Mouse (Mus musculus) ES-E14 (cell line): Measurements from ENCODE around the gene Ccdc51. TPM values are rescaled to one million over a fixed set of nuclear protein-coding genes. Genes with fewer than 3 reads are reported as not detected.

Experiments
- DNase-seq: peaks from one replicate; pipeline ENCODE4 v3.0.0-alpha.2; 2013; ENCODE audit warnings: low read depth, low spot score
- H3K27ac ChIP-seq: 2 replicates; pipeline ENCODE4 v1.5.1; 2012; ENCODE audit warnings: low read depth, mild to moderate bottlenecking, low read length, moderate library complexity, mixed read lengths; ENCODE audit not compliant: poor library complexity, insufficient read depth, severe bottlenecking
- H3K36me3 ChIP-seq: 2 replicates; pipeline ENCODE4 v1.6.1; 2012; ENCODE audit warnings: mild to moderate bottlenecking, low read length, moderate library complexity, mixed read lengths; ENCODE audit not compliant: control insufficient read depth, poor library complexity, insufficient read depth, severe bottlenecking
- H3K4me1 ChIP-seq, 2 experiments: fragments of 150-350 bp in 1 of 2; sonication (generic) in 1 of 2; 2 replicates each; pipeline ENCODE4 v1.6.1; 2012; ENCODE audit warnings: low read length in 2 of 2, mild to moderate bottlenecking in 1 of 2, mixed read lengths in 1 of 2; ENCODE audit not compliant: control insufficient read depth in 2 of 2, insufficient read depth in 2 of 2, poor library complexity in 1 of 2
- H3K4me3 ChIP-seq, 2 experiments: fragments of 150-350 bp in 1 of 2; sonication (generic) in 1 of 2; 2 replicates each; pipeline ENCODE4 v1.5.1; 2012; ENCODE audit warnings: low read length in 2 of 2, low read depth in 1 of 2, mild to moderate bottlenecking in 1 of 2, mixed read lengths in 1 of 2; ENCODE audit not compliant: insufficient read depth in 1 of 2, poor library complexity in 1 of 2, severe bottlenecking in 1 of 2
- H3K9ac ChIP-seq: 2 replicates; pipeline ENCODE4 v1.6.1; 2012; ENCODE audit warnings: low read depth, mild to moderate bottlenecking, low read length, mixed read lengths; ENCODE audit not compliant: poor library complexity, insufficient read depth, severe bottlenecking
- H3K9me3 ChIP-seq: fragments of 150-350 bp; sonication (generic); 2 replicates; pipeline ENCODE4 v1.6.1; 2012; ENCODE audit warnings: low read depth, mild to moderate bottlenecking, low read length; ENCODE audit not compliant: control insufficient read depth, insufficient read depth
- CHD2 ChIP-seq: IDR thresholded peaks from 2 replicates; pipeline ENCODE4 v1.6.1; 2014; ENCODE audit warnings: mild to moderate bottlenecking, low read depth, low read length, inconsistent platforms
- HCFC1 ChIP-seq: IDR thresholded peaks from 2 replicates; pipeline ENCODE4 v1.6.1; 2012; ENCODE audit warnings: low read length, inconsistent platforms, borderline replicate concordance; ENCODE audit not compliant: insufficient read depth
- MAFK ChIP-seq: IDR thresholded peaks from 2 replicates; pipeline ENCODE4 v1.6.1; 2014; ENCODE audit warnings: mild to moderate bottlenecking, low read depth, low read length, inconsistent platforms; ENCODE audit not compliant: insufficient read depth
- ZC3H11A ChIP-seq: IDR thresholded peaks from 2 replicates; pipeline ENCODE4 v1.6.1; 2012; ENCODE audit warnings: low read depth, mild to moderate bottlenecking, inconsistent platforms, low read length, borderline replicate concordance
- ZNF384 ChIP-seq: IDR thresholded peaks from 2 replicates; pipeline ENCODE4 v1.6.1; 2012; ENCODE audit warnings: low read depth, low read length, inconsistent platforms
- in situ Hi-C, 2 experiments: fragments of 600-800 bp; cut with MboI; formaldehyde crosslinking; loops; one replicate each; pipeline ENCODE4 v1.15.1; 2025; ENCODE audit warnings: low sequenced_read_pairs in 2 of 2, inconsistent platforms in 1 of 2; ENCODE audit not compliant: unreplicated experiment in 2 of 2
- total RNA-seq: library from RNA; depleted of rRNA; stranded (reverse); fragments of 300-350 nt; gene quantifications from 2 replicates; pipeline ENCODE4 v1.2.3, GENCODE M21; 2012; rRNA removed

The Ccdc51 gene
- 7.7 and 11.8 TPM in 2 replicates for total RNA-seq

DNA sequence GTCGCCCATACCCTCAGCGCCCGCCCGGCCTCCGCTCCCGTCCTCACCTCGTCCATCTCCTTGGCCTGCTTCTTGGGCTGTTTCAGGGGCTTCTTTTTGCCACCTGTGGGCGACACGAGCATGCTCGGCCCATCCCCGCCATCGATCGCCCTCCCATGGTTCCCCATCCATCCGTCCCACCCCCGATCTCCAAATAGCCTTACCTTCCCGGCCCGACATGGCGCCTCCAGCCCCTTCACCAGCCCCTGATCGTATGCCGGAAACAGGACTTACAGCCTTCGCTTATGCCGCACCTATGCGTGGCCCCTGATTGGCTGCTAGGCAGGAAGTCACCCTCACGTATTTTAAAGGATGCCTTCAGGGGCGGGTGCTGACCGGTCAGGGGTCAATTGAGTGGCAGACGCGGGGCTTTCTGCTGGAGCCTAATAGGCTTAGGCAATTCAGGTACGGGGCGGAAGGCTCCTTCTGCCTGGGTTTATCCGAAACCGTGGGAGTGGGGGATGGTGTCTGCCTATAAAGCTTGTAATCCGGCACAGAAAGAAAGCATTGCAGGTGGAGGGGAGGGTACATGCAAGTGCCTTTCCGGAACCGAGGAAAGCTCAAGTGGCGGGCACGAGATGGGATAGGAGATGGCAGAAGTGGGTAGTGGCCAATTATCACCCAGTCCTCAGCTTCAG is at the start of gene Ccdc51, which contains the start of gene Tma7:
Gene Ccdc51 (plus strand): TSS at position 370 of the 677 bp plus-strand sequence.
Gene Tma7 (minus strand): TSS at position 464 of the 677 bp plus-strand sequence.
- H3K9ac ChIP-seq = peak within 1 kb of the TSS; percentile 99
- no peak for TF ChIP-seq HCFC1
- TF ChIP-seq ZNF384 = no peak
- no peak for TF ChIP-seq MAFK
- TF ChIP-seq CHD2 = no peak
- no peak for TF ChIP-seq ZC3H11A
- H3K27ac ChIP-seq = peak within 1 kb of the TSS; percentile 70
- in situ Hi-C loops = no loop called here
- peak within 1 kb of the TSS; percentile 67 to 94 for H3K4me3 ChIP-seq
- peaks cover 5% of the 10 kb centered on the region for H3K36me3 ChIP-seq
- DNase-seq = peak; percentile 86
- peaks cover 0 to 11% of the 10 kb centered on the region in 2 experiments; a peak in 1 of 4 replicates for H3K4me1 ChIP-seq
- no peaks in the 10 kb centered on the region for H3K9me3 ChIP-seq

GRCm38 (mm10) chr9:109038086-109038895 is 44.0 kb upstream of the Ccdc51 start, which contains the start of gene Shisa5:
TSS of gene Shisa5 (plus strand) at chr9:109038565.
- H3K9me3 ChIP-seq = no peaks in the 10 kb centered on the region
- DNase-seq = peak; percentile 60
- no peaks in the 10 kb centered on the region for H3K36me3 ChIP-seq
- TF ChIP-seq CHD2 (no peak), ZC3H11A (no peak), ZNF384 (no peak), MAFK (no peak), HCFC1 (no peak)
- in situ Hi-C loops = no loop called here
- H3K27ac ChIP-seq = peak within 1 kb of the TSS; percentile 33
- peaks cover 0 to 13% of the 10 kb centered on the region in 2 experiments; a peak in 1 of 4 replicates for H3K4me1 ChIP-seq
- H3K4me3 ChIP-seq = peak within 1 kb of the TSS; percentile 78 to 91
- peak within 1 kb of the TSS; percentile 82 for H3K9ac ChIP-seq

DNA sequence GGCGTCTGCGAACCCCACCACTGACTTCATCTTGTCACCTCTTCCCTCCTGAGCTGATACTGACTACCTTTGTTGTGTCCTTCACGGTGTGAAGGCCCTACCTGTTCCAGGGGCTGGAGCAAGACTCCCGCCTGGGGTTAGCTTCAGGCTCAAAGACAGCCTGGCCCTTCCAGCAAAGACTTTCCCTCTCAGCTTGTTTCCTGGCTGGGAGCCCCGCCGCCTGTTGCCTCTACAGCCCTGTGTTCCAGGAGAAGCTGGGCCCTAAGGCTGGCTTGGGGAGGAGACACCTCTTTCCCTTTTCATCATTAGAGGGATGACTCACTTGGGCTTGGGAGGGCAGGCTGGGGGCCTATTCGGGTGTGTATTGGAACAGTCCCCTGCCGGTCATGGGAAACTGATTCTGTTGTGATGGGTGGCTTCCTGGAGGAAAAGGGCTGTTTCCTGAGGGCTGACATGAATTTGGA is 43.4 kb upstream of the Ccdc51 start:
- H3K9me3 ChIP-seq = no peaks in the 10 kb centered on the region
- peak overlapping the region; percentile 78 to 91 for H3K4me3 ChIP-seq
- in situ Hi-C loops = no loop called here
- peak; percentile 28 for DNase-seq
- H3K4me1 ChIP-seq = peaks cover 0 to 11% of the 10 kb centered on the region in 2 experiments; a peak in 1 of 4 replicates
- H3K27ac ChIP-seq = peak overlapping the region; percentile 33
- no peak for TF ChIP-seq MAFK
- H3K9ac ChIP-seq = peak overlapping the region; percentile 82
- H3K36me3 ChIP-seq = no peaks in the 10 kb centered on the region

DNA sequence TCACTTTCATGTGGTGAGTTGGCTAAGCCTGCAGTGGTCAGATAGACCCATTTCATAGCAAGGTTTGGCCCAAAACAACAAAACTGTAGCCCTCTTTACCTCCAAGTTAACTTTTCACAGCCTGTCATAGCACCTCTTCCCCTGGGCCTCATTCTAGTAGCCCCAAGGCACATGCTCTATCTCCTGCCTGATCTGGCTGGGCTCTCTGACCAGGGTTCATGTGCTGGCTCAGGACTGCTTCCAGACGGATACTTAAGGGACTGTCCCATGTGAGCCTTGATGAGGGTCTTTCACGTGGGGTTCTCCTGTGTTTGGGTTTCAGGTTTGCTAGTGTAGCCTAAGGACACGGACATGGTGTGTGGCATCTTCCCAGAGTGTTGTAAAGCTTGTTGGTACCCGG is 42.6 kb upstream of the Ccdc51 start:
- H3K4me1 ChIP-seq = peaks cover 0 to 11% of the 10 kb centered on the region in 2 experiments; a peak in 1 of 4 replicates
- no peak overlapping the region for H3K4me3 ChIP-seq
- TF ChIP-seq ZNF384 = no peak
- no peak for TF ChIP-seq MAFK
- no peak for TF ChIP-seq HCFC1
- TF ChIP-seq CHD2 = no peak
- TF ChIP-seq ZC3H11A = no peak
- H3K27ac ChIP-seq = no peak overlapping the region
- H3K9me3 ChIP-seq = no peaks in the 10 kb centered on the region
- in situ Hi-C loops = no loop called here
- H3K9ac ChIP-seq = no peak overlapping the region
- DNase-seq = no peak
- H3K36me3 ChIP-seq = no peaks in the 10 kb centered on the region
